Mouse (Mus musculus): Measurements from ENCODE around the gene Washc4.

Washc4 gene

DNA sequence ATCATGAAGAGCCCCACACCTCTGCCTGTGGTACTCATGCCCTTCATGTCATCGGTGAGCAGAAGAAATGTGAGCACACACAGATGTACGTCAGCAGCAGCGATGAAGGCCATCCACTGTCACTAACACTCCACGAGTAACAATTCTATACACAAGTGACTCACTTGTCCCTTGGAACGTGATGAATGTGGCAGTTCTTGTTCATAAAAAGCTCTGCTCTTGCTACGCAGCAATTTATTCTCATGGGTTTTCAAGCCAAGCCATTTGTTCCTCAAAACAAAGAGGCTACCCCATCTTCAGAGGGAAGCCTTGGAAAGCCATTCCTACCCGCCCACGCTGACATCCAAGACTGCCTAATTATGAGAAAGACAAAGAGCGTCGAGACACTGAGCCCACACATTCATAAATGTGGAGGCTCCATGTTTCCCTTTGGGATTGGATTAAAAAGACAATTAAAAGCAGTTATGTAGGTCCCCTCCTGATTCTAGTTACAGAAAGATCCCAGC lies 96.4 kb downstream of the Washc4 start:
- no peak for DNase-seq

DNA sequence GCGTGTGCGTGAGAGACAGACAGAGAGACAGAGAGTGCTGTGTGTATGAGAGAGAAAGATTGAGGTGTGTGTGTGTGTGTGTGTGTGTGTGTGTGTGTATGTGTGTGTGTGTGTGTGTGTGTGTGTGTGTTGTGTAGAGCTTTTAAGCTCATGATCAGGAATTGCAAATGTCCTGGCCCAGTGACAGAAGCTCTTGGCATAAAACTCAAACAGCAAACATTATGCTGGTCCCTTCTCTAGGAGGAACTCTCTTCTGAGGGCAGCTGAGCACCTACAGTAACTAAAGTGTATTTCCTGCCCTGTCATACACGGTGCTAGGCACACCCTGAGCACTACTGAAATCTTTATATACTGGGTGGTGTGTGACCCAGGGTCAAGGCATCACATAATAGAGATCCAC lies 98.1 kb downstream of the Washc4 start:
- DNase-seq: no peak

DNA sequence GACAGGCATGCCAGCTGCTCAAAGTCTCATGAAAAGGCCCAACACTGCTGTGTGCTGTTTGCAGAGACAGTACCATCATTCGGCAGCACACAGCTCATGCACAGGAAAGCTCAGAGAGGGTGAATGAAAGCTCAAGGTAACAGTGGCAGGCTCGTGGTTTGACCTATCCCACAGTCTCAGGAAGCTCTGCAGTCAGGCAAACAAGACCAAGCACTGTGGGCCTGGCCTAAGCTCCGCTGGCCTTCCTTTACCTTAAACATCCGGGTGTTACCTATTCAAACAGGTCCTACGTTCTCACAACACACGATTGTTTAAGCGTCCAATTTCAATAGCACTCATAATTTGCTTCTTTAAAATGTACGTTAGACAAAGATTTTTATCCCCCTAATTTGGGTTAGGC lies 100.6 kb downstream of the Washc4 start:
- no peak for DNase-seq

DNA sequence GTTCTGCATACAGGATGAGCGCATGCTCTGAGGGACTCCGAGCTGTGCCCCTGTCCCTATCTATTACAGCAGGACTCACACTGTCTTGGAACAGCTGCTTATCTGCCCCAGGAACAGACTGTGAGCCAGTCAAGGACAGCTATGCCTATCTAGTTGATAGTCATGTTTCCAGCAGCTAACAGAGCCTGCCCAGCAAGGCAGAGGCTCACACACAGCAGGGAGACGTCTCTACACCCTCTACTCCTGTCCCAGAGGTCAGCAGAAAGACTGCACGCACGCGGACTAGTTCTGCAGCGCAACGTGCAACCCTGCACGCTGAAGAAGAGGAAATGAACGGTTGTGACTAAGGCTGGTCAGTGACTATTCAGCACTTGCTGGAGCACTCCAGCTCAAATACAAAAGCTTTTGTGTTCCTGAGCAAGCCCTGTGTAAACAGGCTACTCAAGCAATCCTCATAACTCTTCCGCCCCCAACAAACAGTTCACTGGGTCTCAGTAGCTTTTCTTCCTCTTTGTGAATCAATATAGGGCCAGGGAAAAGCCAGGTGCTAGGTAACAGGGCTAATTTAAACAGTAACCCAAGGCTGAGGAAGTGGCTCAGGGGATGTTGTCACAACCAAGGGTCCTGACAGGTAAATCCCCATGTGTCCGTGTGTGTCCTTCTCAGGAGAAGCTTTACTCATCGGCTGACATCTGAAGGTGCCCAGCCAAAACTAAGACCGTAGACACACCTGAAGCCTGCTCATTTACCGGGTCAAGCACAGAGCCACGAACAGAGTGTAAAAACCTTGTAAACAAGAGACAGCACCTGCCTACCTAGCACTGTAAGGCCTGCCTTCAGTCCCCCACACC lies 101.5 kb downstream of the Washc4 start:
- DNase-seq: no peak

DNA sequence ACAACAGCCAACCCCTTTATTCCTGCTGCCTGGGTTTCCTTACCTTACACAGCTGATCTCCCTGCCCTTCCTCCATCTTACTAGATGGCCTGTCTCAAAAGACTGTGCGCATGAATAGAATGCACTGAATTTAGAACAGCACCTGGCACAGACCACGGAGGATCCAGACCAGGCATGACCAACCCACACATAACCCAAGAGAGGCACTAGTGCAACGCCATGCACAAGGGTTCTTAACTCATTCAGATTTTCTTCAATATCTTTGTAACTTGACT lies 102.1 kb downstream of the Washc4 start:
- DNase-seq: no peak
